Mouse (Mus musculus) gastrocnemius, postnatal 14 days (tissue): ENCODE measurements around the gene Fam173a. TPM values are rescaled to one million over a fixed set of nuclear protein-coding genes. Genes with fewer than 3 reads are reported as not detected.
"Not testable (repeated sequence)": the region's sequence is repeated elsewhere in the genome, so short reads cannot be mapped to it uniquely, and the experiment has no call there.

Experiments used
- DNase-seq: peaks from one replicate; pipeline ENCODE4 v3.0.0; 2021; ENCODE audit warnings: mixed read lengths
- intact Hi-C: fragments of 180-260 bp; cut with DNase I; formaldehyde crosslinking; loops from one replicate; pipeline ENCODE4 v1.15.1; 2025; ENCODE audit warnings: low total_unique reads
- total RNA-seq, 2 experiments: library from RNA; stranded (reverse); gene quantifications; 2 replicates each; pipeline ENCODE4 v1.2.3; 2021

Fam173a gene
- total RNA-seq, 2 experiments from 2014 or later, result 36.1 to 37.9 TPM

DNA sequence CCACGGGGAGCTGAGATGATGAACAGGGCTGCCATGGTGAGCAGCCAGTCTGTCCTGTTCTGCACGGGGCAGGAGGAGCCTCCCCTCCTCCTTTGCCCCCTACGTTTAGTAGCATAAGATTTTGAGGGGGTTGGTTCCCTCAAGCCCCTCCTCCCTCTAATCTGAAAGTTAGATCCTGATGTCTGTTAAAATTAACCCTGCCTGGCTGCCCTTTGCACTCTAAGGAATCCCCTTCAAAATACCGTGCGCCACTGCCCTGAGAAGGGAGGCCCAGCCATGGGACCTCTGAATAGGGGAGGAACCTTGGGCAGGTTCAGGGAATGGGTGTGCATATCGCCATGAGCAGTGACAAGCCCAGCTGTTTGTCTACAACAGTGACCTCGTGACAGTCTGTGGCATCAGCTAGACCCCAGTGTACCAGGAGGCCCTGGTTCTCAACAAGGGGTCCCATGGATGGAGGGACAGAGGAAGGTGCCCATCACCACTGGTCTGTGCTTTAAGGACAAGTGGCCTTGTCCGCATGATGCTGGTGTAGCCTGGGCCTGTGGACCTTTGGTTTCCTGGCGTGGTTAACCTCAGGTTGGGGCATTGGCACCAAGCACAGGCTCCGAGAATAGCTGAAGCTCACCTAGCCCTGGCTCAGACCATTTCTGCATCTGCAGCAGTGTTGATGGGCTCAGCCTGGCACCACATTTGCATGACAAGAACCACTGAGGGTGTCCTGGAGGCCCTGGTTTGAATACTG is 17.2 kb downstream of the Fam173a start:
- intact Hi-C loops, result no loop called here

DNA sequence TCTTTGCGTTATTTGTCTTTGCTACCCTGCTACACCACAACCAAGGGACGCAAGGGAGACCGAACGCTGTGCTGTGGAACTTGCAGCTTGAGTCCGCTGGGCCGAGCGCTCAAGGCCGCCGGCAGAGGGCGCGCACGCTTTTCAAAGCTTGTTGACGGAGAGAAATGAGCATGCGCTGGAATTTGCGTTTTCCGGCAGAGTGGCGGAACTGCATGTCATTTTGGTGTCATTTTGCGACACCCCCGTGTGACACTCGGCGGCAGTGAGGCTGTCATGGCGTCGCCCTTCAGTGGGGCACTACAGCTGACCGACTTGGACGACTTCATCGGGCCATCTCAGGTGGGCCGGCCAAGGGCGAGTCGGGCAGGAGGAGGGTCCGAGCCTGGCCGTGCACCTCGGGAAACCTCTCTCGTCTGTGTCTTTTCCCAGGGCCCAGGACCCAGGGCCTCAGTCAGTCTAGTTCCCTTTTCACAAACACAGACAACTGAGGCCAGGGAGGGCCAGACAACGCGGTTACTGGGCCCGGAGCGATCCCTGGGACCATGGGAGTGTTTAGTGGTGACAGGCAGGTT is 19.1 kb downstream of the Fam173a start, which contains the start of gene Narfl:
Gene Narfl, plus strand, starts transcription at position 228 of the 572 bp plus-strand sequence.
- intact Hi-C loops, result loop anchor here (2.0 kb wide), 1 partner anchor 29 kb away; no protein-coding TSS in a partner anchor
- DNase-seq, result peak; percentile 95

More for the DNA sequence above, 17.2 kb downstream of the Fam173a start:
- no peak for DNase-seq

DNA sequence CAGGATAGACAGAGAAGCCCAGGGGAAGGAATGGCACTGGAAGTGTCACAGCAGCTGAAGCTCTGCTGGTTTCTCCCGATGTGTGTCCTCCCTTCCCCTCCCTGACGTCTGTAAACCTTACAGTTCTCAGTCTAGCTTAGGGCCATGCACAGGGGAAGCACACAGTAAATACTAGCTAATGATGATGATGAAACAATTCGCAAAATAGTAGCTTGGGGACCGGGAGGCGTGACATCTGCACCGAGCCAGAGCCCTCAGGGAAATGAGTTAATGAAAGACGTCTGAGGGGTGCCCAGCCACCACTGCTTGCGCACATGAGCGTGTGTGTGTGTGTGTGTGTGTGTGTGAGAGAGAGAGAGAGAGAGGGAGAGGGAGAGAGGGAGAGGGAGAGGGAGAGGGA is 23.4 kb downstream of the Fam173a start:
- no peak for DNase-seq
- intact Hi-C loops, result no loop called here

DNA sequence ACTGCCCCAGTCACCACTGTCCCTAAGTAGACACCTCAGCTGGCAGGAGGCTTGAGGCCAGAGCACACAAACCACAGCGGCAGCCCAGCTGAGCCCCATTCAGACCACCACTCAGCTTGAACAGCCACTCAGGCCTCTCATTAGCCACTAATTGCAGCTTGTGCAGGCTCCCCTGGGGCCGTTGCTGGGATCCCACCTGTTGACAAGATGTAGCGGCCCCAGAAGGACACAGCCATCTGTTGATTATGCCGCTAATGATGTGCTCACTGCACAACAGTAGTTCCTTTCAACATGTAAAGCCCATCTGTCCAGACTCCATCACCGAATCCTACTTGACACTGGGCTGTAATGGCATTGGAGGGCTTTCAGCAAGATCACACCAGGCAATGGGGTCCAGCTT is 26.8 kb downstream of the Fam173a start:
- no peak for DNase-seq
- intact Hi-C loops, result no loop called here

DNA sequence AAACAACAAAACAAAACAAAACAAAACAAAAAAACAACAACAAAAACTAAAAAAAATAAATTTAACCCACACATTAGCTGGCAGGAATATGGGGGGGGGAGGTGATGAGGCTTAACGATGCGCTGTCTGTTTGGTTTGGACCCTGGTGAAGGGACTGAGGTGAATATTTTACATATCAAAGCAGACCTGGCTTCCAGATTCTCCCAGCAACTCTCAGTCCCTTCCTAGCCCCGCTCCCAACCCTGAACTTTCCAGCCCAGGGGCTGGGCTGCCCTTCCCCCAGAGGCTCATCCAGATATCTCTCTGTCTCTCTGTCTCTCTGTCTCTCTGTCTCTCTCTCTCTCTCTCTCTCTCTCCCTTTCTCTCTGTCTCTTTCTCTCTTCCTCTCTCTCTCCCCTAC is 30.1 kb downstream of the Fam173a start:
- no peak for DNase-seq
- intact Hi-C loops, result no loop called here

DNA sequence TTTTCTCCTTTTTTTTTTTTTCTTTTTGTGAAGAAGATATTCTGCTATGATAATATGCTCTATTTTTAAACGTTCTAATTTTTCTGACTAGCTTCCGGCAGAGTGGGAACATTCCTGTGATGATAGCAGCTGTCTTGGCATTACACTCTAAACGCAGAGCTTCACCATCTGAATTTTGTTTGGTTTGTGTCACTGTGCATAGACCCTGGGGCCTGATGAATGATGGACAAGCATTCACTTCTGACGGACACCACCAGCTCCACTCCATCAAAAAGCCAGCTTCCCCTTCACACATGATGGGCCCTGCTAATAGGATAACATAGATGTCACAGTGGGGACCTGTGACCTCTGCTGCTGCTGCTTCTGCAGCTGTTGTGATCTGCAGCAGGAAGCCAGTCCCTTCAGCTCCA is 31.1 kb downstream of the Fam173a start:
- DNase-seq, result no peak
- intact Hi-C loops, result no loop called here

DNA sequence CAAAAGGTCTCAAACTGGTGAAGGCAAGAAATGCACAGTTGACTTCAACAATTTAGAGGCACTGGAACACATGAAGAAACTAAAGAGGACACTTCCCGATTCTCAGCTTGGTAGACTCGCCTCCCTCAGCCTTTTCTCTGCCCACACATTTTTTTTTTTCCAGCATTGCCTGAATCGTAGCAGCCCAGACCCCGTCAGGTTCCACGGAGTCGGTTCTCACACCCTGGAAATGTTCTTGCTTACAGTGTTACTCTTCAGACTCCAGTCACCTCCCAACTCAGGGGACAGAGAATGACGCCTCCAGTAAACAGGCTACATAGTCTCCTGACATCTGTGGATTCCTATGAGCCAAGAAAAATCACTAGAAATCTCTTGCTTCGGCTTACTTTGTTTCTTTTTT is 32.6 kb downstream of the Fam173a start:
- intact Hi-C loops, result no loop called here
- no peak for DNase-seq

DNA sequence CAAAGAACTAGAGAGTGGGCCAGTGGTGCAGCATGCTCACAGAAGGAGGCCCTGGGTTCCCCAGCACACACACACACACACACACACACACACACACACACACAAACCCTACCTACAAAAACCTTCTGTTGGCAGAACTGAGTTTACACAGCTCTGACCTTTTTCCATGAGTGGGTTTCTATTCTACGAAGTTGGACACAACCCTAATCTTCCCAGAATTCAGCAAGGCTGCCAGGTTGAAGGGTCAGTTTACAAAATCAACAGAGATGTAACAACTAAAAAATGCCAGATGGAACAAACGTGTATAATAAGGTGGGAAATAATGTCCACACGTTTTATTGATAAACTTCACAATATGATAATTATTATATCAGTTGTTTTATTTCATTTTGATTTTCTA is 35.0 kb downstream of the Fam173a start:
- intact Hi-C loops, result no loop called here
- no peak for DNase-seq

DNA sequence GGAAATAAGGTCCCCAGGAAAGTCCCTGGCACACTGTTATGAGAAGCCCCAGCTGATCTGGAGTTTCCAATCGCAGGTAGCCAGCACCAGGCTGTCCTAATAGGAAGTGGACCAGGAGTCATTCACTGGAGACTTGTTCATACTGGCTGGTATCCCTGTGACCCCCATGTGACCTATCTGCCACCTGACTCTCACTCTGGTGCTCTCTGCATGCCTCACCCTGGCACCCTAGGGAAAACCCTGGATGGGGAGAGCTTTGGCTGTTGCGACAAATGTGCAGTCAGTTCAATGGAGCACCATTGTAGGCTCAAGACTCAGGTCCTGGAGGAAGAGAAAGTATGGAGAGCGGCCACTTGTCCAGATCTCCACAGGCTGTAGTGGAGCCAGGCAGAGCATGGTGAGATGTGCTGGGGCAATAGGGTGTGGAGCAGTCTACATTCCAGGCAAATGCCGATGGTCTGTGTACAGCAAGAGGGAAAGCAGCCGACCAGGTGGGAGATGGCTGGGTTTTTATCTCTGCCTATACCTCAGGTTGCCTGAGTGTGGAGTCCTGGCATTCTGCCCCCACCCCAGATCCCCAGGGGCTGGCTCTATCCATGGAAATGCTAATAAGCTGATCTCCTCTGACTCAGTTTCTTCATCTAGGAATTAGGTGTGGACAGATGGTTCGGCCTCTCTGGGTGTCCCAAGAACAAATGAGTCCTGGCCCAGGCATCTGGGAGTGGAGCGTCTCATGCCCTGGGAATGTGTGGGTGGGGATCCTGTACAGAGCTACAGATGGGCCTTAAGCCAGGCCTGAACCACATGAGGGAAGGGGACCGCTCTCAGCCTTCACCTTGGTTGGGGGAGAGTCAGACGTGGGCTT is 36.1 kb downstream of the Fam173a start:
- no peak for DNase-seq
- intact Hi-C loops, result no loop called here

DNA sequence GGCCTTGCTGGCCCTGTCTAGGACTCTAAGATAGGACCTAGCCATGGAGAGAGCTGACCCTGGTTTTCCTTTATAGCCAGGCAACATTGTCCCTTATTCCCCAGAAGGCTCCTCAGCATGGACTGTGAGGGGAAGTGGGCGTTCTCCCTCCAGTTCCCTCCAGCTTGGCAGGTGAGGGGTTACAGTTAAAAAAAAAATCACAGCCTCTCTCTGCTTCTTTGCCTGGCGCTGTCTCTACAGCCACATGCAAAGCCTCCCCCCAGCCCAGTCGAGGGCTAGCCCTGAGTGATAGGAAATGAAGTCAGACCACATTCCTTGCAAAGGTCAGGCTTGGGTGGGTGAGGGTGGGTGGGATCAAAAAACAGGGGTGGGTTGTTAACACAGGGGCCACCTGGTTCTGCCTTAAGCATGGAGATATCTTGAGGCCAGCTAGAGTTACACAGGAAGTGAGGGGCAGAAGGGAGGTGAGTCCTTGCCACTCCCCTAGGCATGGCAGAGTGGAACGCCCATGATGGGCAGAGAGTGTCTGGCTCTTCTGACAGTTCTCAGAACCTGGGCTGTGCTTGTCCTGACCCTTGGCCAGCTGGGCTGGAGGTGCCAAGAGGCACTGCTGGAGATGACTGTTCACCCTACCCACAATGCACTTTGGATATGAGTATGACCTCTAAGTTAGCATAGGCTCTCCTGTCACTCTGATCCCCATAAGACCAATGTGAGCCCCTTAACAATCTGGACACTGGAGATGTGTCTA is 36.9 kb downstream of the Fam173a start:
- intact Hi-C loops, result no loop called here
- DNase-seq, result no peak

DNA sequence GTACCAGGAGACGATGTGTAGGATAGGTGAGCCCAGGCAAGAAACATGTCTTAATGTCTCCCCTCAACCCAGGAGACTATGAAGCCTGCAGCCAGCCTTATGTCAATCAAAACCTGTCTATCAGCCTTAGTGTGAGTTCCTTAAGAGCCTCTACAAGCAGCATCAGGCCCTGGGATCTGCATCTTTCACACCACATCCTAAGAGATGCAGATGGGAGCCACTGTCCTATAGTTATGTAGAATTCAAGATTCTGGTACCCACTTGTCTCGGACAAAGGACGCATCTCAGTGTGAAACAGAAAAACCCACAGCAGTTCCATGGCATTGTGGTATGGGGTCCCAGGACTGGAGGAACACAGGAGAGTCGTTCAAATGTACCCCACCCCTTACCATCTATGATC is 37.6 kb downstream of the Fam173a start:
- intact Hi-C loops, result no loop called here
- no peak for DNase-seq

DNA sequence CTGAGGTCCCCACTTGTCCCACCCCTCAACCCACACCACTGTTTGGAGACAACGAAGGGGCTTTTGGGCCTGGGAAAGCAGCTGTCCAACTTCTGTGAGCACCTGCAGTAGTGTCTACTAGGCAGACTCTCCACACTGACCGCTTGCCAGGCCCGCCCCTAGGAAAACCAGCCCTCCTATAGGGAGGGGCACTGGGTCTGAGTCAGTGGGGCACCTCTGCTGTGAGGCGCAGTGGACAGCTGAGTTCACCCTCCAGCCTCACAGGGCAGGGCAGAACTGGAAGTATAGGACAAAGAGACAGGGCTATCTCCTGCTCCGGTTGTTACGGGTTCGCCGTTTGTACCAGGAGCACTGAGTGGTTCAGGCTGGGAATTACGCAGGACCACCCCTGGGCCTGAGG is 38.5 kb downstream of the Fam173a start, which contains the start of gene Msln:
Gene Msln, minus strand, starts transcription at position 138 of the 400 bp plus-strand sequence.
- intact Hi-C loops, result no loop called here
- no peak for DNase-seq

DNA sequence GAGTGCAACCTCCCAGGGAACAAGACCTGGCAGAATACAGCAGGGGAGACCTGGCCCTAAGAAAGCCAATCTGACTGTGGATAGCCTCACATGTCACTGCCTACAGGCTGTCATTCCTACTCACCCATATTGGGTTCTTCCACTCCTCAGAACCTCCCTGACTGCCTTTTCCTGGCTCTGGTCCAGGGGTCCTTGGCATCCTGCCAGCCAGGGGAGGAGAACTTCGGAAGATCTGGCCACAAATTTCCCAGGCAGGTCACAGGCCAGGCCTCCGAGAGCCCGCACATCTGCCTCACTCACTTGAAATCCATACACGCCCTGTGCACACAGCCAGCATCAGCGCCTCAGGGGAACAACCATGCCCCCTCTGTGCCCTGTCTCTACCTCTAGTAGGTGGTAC is 41.3 kb downstream of the Fam173a start:
- intact Hi-C loops, result no loop called here
- peak; percentile 56 for DNase-seq

DNA sequence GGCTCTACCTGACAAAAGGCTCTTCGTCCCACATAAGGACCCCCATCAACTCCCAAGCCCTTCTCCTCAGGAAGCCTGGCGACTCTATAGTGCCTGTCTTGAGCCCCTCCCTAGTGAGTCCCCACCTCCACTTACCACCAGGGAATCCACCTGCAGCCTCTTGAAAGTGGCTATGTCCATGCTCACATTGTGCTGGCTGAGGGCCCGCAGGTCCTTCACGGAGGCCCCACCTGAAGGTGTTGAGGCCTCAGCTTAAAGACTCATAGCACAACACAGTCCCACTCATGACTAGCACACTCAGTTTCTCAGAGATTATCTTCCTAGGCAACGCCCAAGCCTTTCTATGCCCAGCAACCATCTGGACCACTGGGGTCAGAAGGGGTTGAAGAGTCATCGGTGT is 43.4 kb downstream of the Fam173a start:
- no peak for DNase-seq
- intact Hi-C loops, result no loop called here

DNA sequence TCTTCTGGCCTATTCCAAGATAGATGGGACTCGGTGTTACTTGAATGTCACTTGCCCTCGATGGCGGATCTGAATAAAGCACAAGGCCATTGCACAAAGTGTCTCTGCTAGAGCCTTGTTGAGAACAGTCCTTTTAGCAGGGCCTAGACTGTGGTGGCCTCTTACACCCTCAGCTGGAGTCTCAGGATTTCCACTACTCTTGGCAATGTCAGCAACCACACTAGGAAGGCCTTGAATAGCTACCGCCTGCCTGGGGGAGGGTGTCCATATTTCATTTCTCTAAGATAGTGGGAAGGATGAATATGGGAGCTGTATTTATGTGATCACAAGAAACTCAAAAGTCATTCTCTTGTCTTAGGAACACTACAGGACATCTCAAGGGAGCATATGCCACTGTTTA is 44.5 kb downstream of the Fam173a start:
- intact Hi-C loops, result no loop called here
- no peak for DNase-seq

DNA sequence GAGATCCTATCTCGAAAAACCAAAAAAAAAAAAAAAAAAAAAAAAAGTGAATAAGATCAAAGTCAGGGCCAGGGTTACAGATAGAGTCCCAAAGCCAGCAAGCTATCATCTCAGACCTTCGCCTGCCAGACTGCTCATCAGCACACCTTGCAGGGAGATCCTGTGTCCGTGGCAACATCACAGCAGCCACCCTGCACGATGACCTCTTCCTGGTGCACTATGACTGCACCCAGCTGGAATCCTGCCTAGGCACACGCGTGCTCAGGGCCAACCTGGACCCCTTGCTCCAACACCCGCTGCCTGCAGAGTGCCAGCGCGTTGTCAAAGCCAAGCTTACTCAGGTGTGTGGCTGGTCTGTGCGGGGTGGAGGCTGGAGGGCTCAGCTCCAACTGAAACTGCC is 48.4 kb downstream of the Fam173a start:
- intact Hi-C loops, result no loop called here

DNA sequence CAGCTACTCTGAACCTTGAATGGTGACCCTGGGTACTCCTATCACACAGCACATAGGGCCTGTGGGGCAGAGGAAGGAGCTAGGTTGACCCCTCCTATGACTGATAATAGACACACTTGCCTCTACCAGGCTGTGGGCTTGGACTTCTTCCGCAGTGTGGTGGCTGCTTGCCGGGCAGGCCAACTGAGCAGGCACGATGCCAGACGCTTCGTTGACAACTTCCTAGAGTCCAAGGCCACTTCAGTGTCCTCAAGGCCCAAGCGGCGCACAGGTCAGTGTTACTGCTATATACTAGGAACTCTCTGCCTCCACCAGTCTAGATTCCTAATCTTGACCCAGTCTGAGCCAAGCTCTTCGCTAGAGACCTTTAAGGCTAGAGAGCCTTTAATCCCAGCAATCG is 48.9 kb downstream of the Fam173a start:
- DNase-seq, result no peak
- intact Hi-C loops, result no loop called here

More for the DNA sequence above, 48.4 kb downstream of the Fam173a start:
- no peak for DNase-seq

DNA sequence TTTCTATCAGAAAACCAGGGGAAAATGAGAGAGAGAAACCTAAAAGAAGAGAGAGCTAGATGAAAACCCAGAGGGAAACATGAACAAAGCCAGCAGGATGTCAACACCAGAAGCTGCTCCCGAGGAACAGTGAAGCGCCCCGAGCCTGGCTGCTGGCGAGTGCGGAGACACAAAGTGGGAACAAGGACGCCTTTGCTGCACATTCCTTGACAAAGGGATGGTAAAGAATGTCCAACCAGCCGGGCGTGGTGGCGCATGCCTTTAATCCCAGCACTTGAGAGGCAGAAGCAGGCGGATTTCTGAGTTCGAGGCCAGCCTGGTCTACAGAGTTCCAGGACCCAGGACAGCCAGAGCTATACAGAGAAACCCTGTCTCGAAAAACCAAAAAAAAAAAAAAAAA is 51.2 kb downstream of the Fam173a start:
- DNase-seq, intact Hi-C loops: not testable (repeated sequence)
